Mouse (Mus musculus) liver, embryonic 11.5 days (tissue): ENCODE results near the gene Pcdh7. TPM values are rescaled to one million over a fixed set of nuclear protein-coding genes. Genes with fewer than 3 reads are reported as not detected.

Source experiments
- ATAC-seq: fragments of 200-750 bp; cut with Nextera tagmentation; replicated peaks from 2 replicates; pipeline ENCODE4 v1.8.0; 2017; ENCODE audit warnings: moderate number of reproducible peaks, mild to moderate bottlenecking, moderate TSS enrichment, moderate library complexity; ENCODE audit not compliant: low FRiP score
- DNase-seq: peaks from one replicate; pipeline ENCODE4 v3.0.0-alpha.2; 2017; ENCODE audit warnings: low spot score
- H3K27ac ChIP-seq: fragments of 300-500 bp; sonication (generic); 2 replicates; pipeline ENCODE4 v1.5.1; 2014; ENCODE audit warnings: mild to moderate bottlenecking, low read depth, low read length, control low read depth
- H3K27me3 ChIP-seq: fragments of 300-500 bp; sonication (generic); replicated peaks from 2 replicates; pipeline ENCODE4 v1.6.1; 2014; ENCODE audit warnings: low read length, mixed read lengths; ENCODE audit not compliant: control insufficient read depth, insufficient read depth
- H3K36me3 ChIP-seq: fragments of 300-500 bp; sonication (generic); 2 replicates; pipeline ENCODE4 v1.6.1; 2014; ENCODE audit warnings: mild to moderate bottlenecking, low read length, moderate library complexity, mixed read lengths; ENCODE audit not compliant: control insufficient read depth, insufficient read depth
- H3K4me1 ChIP-seq: fragments of 300-500 bp; sonication (generic); replicated peaks from 2 replicates; pipeline ENCODE4 v1.6.1; 2014; ENCODE audit warnings: low read length, mixed read lengths; ENCODE audit not compliant: control insufficient read depth, insufficient read depth
- H3K4me2 ChIP-seq: fragments of 300-500 bp; sonication (generic); 2 replicates; pipeline ENCODE4 v1.6.1; 2014; ENCODE audit warnings: mild to moderate bottlenecking, control low read depth, moderate library complexity
- H3K4me3 ChIP-seq: fragments of 300-500 bp; sonication (generic); 2 replicates; pipeline ENCODE4 v1.5.1; 2014; ENCODE audit warnings: low read depth, low read length, control low read depth
- H3K9ac ChIP-seq: fragments of 300-500 bp; sonication (generic); 2 replicates; pipeline ENCODE4 v1.6.1; 2014; ENCODE audit warnings: low read depth, low read length, control low read depth
- H3K9me3 ChIP-seq: fragments of 300-500 bp; sonication (generic); 2 replicates; pipeline ENCODE4 v1.6.1; 2016; ENCODE audit warnings: low read length, inconsistent platforms, mixed read lengths; ENCODE audit not compliant: control insufficient read depth
- WGBS: fragments of 180-500 bp; shearing (Covaris S2); extraction: QIAGEN DNeasy Blood & Tissue Kit; methylation state at CpG from one replicate; pipeline ENCODE4 v1.1.7; 2014; 5-methylcytosine and 5-hydroxymethylcytosine counted together
- polyA plus RNA-seq: library from polyadenylated mRNA; unstranded; fragments of >200 nt; fragmentation: Nextera tagmentation; extraction: Ambion mirVana; gene quantifications from 2 replicates; pipeline ENCODE4 v1.2.1, GENCODE M21; 2014

Gene Pcdh7
- polyA plus RNA-seq, 1 experiment from 2014 or later = 4.4 TPM

DNA sequence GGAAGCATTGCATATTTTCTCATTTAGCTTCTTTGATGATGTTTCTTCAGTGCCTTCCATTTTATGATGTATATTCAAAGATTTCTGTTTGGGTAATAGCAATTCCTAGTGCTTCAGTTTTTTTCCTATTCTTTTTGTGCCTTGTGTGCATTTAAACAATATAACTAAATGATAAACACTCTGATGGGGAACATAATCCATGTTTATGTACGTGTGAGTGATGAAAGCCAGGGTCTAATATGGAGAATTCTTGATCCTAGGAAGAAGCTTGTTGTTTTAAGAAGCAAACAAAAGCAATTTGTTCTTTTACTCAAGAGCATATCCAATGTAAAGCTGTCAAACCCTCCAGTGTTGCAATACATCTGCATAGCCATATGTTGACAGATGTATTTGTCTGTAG lies 153.0 kb downstream of the Pcdh7 start:
- H3K9ac ChIP-seq = no peak overlapping the region
- no peaks in the 10 kb centered on the region for H3K9me3 ChIP-seq
- 69% methylated on average over 1 of the region's 1 CpGs for WGBS
- ATAC-seq (no peak), DNase-seq (no peak)
- no peak overlapping the region for H3K4me3 ChIP-seq
- H3K4me2 ChIP-seq = no peak overlapping the region
- H3K27me3 ChIP-seq = no peaks in the 10 kb centered on the region
- no peaks in the 10 kb centered on the region for H3K36me3 ChIP-seq
- no peak overlapping the region for H3K27ac ChIP-seq
- H3K4me1 ChIP-seq = no peaks in the 10 kb centered on the region

DNA sequence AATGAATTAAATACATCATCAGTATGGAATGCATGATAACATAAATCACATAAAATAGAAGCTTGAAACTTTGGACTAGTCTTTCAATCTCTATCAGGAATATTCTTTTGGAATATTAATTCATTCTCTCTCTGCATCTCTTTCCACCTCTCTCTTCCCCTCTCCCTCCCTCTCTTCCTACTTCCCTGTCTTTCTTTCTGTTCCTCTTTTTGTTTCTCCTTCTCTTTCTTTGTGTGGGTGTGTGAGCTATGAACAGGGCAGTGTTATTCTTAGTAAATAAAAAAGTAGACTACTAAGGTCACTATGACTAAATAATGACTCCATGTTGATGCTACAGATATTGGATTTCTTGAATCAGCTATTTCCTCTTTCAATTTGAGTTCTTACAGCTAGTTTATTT lies 167.2 kb downstream of the Pcdh7 start:
- Histone ChIP-seq H3K9me3 (no peaks in the 10 kb centered on the region), H3K9ac (no peak overlapping the region), H3K27ac (no peak overlapping the region), H3K36me3 (no peaks in the 10 kb centered on the region), H3K4me1 (no peaks in the 10 kb centered on the region), H3K4me3 (no peak overlapping the region), H3K4me2 (no peak overlapping the region), H3K27me3 (no peaks in the 10 kb centered on the region)
- DNase-seq (no peak), ATAC-seq (no peak)

DNA sequence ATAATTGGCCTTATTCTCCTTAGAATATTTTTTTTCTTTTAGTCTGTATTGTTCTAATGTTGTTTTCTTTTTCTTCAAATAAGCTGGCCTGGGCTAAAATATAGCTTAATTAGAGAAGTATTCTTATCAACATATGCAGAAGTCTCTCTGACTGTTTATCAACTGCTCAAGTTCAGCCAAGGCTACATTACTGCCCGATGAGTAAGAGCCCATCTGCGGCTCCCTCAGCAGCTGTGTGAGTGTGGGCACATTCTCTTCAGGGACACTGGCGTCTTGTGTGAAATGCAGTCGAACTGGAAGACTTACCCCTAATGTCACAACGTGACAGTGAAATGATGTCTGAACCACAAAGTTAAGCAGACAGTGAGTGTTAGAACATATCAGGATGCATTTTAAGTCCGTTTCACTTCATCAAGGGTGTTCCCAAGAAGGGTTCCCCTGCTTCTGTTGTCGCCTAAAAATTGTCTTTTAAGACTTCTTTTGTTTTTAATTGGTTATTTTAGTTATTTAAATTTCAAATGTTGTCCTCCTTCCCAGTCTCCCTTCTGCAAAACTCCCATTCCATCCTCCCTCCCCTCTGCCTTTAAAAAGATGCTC lies 181.3 kb downstream of the Pcdh7 start:
- H3K27me3 ChIP-seq = no peaks in the 10 kb centered on the region
- H3K4me2 ChIP-seq = no peak overlapping the region; the same call in 1 of the 2 replicates
- H3K36me3 ChIP-seq = no peaks in the 10 kb centered on the region
- no peak overlapping the region for H3K27ac ChIP-seq
- no peaks in the 10 kb centered on the region for H3K9me3 ChIP-seq
- WGBS = 47% methylated on average over 7 of the region's 7 CpGs
- H3K4me3 ChIP-seq = no peak overlapping the region
- H3K9ac ChIP-seq = no peak overlapping the region
- DNase-seq (no peak), ATAC-seq (peak; percentile 91)
- H3K4me1 ChIP-seq = no peaks in the 10 kb centered on the region

DNA sequence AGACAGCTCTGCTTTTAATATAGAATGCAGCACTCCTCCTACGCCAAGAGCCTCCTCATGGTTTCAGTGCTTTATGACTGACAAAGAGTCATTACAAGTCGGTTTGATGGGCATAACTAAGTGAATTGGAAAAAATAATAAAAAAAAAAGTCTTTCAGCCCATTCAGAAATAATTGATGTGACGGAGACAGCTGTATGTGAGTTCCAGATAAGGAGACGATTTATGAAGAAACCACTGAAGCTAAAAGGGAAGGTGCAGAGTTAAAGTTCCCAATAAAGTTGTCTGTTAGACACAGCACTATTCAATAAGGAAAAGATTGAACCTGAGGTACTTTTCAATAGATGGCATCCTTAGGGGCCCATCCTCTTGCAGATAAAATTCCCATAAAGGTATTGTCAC lies 189.5 kb downstream of the Pcdh7 start:
- WGBS = 61% methylated on average over 4 of the region's 4 CpGs

DNA sequence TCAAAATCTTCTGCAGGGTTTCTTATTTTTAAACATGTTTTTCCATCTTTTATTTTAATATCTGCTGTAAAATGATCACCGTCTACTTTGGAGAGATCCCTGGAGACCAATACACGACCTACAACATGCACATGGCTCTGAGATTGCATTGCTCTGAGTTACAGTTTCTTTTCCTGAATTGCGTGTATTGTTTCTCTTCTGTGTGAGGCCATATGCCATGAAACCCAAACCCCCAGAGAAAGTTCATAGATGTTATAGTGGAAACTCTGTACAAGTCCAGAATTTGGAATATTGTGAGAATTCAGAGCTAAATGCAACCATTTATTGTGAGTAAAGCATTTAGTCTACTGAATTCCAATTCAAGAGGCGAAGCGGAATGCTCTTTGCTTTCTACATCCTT lies 203.4 kb downstream of the Pcdh7 start:
- H3K36me3 ChIP-seq = no peaks in the 10 kb centered on the region
- H3K9ac ChIP-seq = no peak overlapping the region
- ATAC-seq (no peak), DNase-seq (no peak)
- H3K27ac ChIP-seq = no peak overlapping the region
- WGBS = 86% methylated on average over 5 of the region's 5 CpGs
- H3K4me3 ChIP-seq = no peak overlapping the region
- H3K4me1 ChIP-seq = no peaks in the 10 kb centered on the region
- H3K27me3 ChIP-seq = no peaks in the 10 kb centered on the region
- no peak overlapping the region for H3K4me2 ChIP-seq
- H3K9me3 ChIP-seq = no peaks in the 10 kb centered on the region

More for the DNA sequence above, 189.5 kb downstream of the Pcdh7 start:
- no peaks in the 10 kb centered on the region for H3K4me1 ChIP-seq
- H3K4me2 ChIP-seq = no peak overlapping the region
- H3K27me3 ChIP-seq = no peaks in the 10 kb centered on the region
- H3K9ac ChIP-seq = no peak overlapping the region
- no peak for ATAC-seq
- no peak overlapping the region for H3K27ac ChIP-seq
- H3K4me3 ChIP-seq = no peak overlapping the region
- H3K36me3 ChIP-seq = no peaks in the 10 kb centered on the region
- DNase-seq = no peak
- H3K9me3 ChIP-seq = no peaks in the 10 kb centered on the region

DNA sequence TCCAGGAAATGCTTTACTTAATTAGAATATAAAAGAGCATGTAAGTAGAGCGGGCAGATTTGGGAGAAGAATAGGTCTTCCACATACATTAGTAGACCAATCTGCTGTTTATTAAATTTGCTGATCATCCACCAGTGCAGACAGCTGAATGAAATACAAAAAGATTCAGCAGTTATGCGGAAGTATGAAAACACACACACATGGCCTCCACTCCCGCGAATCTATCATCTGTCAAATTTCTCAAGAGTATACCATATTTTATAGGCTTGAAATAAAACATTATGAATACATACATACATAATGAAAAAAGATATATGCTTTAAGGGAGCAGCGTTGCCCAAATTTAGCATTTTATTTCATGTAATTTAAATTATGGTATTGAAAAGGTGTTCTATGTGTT lies 213.6 kb downstream of the Pcdh7 start:
- DNase-seq (no peak), ATAC-seq (no peak)
- Histone ChIP-seq H3K4me2 (no peak overlapping the region), H3K4me1 (no peaks in the 10 kb centered on the region), H3K27me3 (no peaks in the 10 kb centered on the region), H3K36me3 (no peaks in the 10 kb centered on the region), H3K9me3 (no peaks in the 10 kb centered on the region), H3K27ac (no peak overlapping the region), H3K9ac (no peak overlapping the region), H3K4me3 (no peak overlapping the region)
- WGBS = 90% methylated on average over 5 of the region's 5 CpGs

DNA sequence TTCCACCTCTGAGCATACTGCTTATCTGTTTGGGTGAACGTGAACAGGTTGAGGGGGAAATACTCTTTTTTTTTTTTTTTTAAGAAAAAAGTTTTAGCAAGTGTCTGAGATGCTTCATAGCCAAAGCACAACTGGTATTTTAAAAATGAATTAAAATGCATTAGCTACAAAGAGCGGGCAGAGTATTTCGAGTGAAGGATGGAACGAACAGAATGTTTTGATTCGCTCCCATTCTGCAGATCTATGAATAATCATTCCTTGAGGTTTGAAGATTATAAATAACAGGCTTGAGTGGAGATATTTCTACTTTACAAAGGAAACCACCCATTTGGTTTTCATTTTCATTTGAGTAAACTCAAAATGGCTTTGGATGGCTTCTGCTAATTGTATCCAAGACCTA lies 214.0 kb downstream of the Pcdh7 start:
- Histone ChIP-seq H3K27ac (no peak overlapping the region), H3K9ac (no peak overlapping the region), H3K4me1 (no peaks in the 10 kb centered on the region), H3K9me3 (no peaks in the 10 kb centered on the region), H3K27me3 (no peaks in the 10 kb centered on the region), H3K36me3 (no peaks in the 10 kb centered on the region), H3K4me3 (no peak overlapping the region), H3K4me2 (no peak overlapping the region)
- DNase-seq (no peak), ATAC-seq (no peak)
- WGBS = 88% methylated on average over 5 of the region's 5 CpGs

DNA sequence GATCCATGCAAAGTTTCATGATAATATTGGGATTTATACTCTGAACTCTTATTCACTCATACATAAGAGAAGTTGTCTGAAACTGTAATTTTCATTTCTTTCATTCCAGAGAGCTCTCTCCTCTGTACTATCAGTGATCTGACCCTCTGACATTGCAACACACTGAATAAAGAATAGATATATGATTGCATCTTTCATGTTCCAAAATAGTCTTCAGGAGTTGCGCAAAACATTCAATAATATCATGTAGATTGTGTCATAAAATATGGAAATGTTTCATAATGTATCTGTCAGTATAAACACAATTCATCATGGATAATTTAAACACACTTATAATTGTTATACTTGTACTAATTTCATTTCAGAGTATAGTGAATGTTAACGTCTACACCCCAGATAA lies 216.9 kb downstream of the Pcdh7 start:
- no peak overlapping the region for H3K27ac ChIP-seq
- WGBS = 86% methylated on average over 2 of the region's 2 CpGs
- no peak for DNase-seq
- H3K4me2 ChIP-seq = no peak overlapping the region
- H3K4me1 ChIP-seq = no peaks in the 10 kb centered on the region
- H3K9ac ChIP-seq = no peak overlapping the region
- H3K9me3 ChIP-seq = no peaks in the 10 kb centered on the region
- no peak for ATAC-seq
- no peaks in the 10 kb centered on the region for H3K36me3 ChIP-seq
- no peak overlapping the region for H3K4me3 ChIP-seq
- no peaks in the 10 kb centered on the region for H3K27me3 ChIP-seq

DNA sequence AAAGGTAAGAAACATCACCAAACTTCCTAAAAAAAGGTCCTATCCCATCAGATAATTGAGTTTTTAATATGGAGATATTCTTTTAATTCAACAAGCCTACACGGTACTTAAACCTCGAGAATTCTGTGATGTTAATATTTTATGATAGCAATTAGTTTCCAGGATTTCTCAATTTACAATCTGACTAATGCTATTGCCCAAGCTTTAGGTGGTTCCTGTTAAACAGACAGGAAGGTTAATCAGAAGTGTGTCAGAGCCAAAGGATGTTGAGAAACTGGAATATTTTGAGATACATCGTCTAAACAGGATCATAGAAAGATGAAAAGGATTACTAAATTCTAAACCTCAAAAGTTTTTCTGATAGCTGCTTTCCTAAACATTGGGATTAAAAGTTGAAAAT lies 222.7 kb downstream of the Pcdh7 start:
- Histone ChIP-seq H3K27me3 (no peaks in the 10 kb centered on the region), H3K9ac (no peak overlapping the region), H3K36me3 (no peaks in the 10 kb centered on the region), H3K4me2 (no peak overlapping the region), H3K4me1 (no peaks in the 10 kb centered on the region), H3K4me3 (no peak overlapping the region), H3K27ac (no peak overlapping the region), H3K9me3 (no peaks in the 10 kb centered on the region)
- 67% methylated on average over 3 of the region's 3 CpGs for WGBS
- DNase-seq = no peak
- no peak for ATAC-seq
